Mouse (Mus musculus): ENCODE results near the gene Arvcf.

GRCm38 (mm10) chr16:18405091-18405854 is 57.3 kb downstream of the Arvcf start:
- TF ChIP-seq POLR2A (IDR thresholded peaks at IDR 0.05; ENCODE audit: insufficient read depth, low read depth, low read length) (no peak), CTCF (IDR thresholded peaks at IDR 0.05) (no peak)
